Mouse (Mus musculus) R1 (cell line): ENCODE measurements around the gene Ehd1.

ENCODE experiments used
- DNase-seq: peaks from one replicate; pipeline ENCODE4 v3.0.0-alpha.2; 2018; ENCODE audit warnings: low read depth, low spot score

Gene Ehd1

GRCm38 (mm10) chr19:6260946-6261345 lies 15.6 kb upstream of the Ehd1 start:
- DNase-seq = peak; percentile 56

- DNase-seq = no peak
Measured at GRCm38 (mm10) chr19:6261379-6261778, 15.1 kb upstream of the Ehd1 start.

GRCm38 (mm10) chr19:6262222-6262621 lies 14.3 kb upstream of the Ehd1 start:
- DNase-seq = peak; percentile 81

GRCm38 (mm10) chr19:6262839-6263433 lies 13.6 kb upstream of the Ehd1 start:
- DNase-seq = no peak

- no peak for DNase-seq
Measured at GRCm38 (mm10) chr19:6264200-6264599, 12.3 kb upstream of the Ehd1 start.

- no peak for DNase-seq
Measured at GRCm38 (mm10) chr19:6264945-6265344, 11.6 kb upstream of the Ehd1 start.

- DNase-seq = peak; percentile 34
Measured at GRCm38 (mm10) chr19:6265727-6266182, 10.8 kb upstream of the Ehd1 start.

- no peak for DNase-seq
Measured at GRCm38 (mm10) chr19:6267306-6268169, 9.0 kb upstream of the Ehd1 start.

- DNase-seq = peak; percentile 94
Measured at GRCm38 (mm10) chr19:6268170-6268528, 8.4 kb upstream of the Ehd1 start.

- no peak for DNase-seq
Measured at GRCm38 (mm10) chr19:6268670-6269132, 7.8 kb upstream of the Ehd1 start.

- DNase-seq = peak; percentile 97
Measured at GRCm38 (mm10) chr19:6269798-6270475, 6.6 kb upstream of the Ehd1 start.

GRCm38 (mm10) chr19:6270661-6271060 lies 5.9 kb upstream of the Ehd1 start:
- peak; percentile 63 for DNase-seq

GRCm38 (mm10) chr19:6271206-6271605 lies 5.3 kb upstream of the Ehd1 start:
- no peak for DNase-seq

GRCm38 (mm10) chr19:6272053-6272452 lies 4.5 kb upstream of the Ehd1 start:
- DNase-seq = peak; percentile 39

GRCm38 (mm10) chr19:6272738-6273137 lies 3.8 kb upstream of the Ehd1 start:
- DNase-seq = no peak

GRCm38 (mm10) chr19:6273592-6273991 lies 2.9 kb upstream of the Ehd1 start:
- DNase-seq = no peak

GRCm38 (mm10) chr19:6273998-6274608 lies 2.4 kb upstream of the Ehd1 start:
- no peak for DNase-seq

- DNase-seq = peak; percentile 42
Measured at GRCm38 (mm10) chr19:6275740-6276389, 660 bp upstream of the Ehd1 start.

- peak; percentile 100 for DNase-seq
Measured at GRCm38 (mm10) chr19:6277661-6278438, 1.3 kb downstream of the Ehd1 start.

- DNase-seq = no peak
Measured at GRCm38 (mm10) chr19:6278439-6279073, 2.0 kb downstream of the Ehd1 start.
